Mouse (Mus musculus): ENCODE measurements around the gene Gstm7.

Gene Gstm7

DNA sequence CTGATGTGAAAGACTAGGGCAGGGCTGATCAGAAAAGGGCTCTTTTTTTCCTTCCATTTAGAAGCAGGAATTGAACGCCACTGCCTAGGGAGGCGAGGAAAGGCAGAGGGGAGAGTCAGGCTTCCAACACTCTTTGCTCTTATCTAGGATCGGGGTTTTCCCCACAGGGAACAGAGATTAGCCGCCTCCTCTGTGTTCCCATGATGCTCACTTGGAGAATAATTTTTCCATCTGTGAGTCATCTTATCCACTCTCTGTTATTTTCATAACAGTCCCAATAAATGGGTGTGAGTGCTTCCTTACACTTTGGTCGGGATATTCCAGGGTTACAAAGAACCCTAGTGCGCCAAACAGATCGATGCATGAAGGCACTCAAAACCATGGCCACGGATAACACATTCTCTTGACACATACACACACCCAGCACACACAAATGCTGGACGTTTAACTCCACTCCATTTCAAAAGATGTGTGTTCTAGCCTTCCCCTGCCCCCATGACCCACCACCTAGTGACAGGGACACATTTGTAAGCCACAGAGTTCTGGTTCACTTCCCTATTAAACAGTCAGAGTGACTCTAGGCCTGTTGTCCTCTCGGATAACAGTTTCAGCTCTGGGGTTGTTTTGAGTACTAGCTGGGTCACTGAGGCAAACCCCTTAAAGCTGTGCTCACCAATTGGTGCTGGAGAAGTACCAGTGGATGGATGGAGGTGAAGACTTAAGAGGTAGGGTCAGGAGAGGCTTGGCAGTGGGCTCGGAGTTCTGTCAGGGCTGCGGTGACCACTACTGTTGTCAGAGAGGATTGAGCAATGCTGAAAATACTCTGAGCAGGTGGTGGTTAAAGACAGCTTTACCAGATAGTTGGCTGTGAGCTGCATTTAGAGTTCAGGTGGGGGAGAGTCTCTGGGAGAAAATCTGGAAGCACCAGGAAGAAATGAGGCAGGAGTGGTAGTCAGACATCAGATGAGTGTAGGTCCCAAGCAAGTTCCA, 53.6 kb downstream of the Gstm7 start:
- DNase-seq (ENCODE audit: extremely low read depth, insufficient read length, low spot score): no peak

DNA sequence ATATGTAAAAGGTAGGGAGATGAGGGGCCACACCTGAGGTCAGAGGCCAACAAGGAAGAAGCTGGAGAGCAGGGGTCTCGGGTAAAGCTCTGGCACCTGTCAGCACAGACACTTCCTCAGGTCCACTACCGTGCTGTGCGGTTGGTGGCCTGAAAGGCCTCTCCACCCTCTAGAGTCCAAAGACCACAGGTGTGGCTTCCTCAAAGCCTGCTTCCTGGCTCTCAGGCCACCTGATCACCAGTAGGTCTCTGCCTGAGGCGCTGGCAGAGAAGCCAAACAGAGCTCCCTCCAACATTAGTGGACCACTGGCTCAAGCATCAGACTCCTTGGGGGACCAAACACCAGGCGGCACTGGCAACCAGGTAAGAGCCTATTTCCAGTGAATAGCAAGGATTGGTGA, 54.6 kb downstream of the Gstm7 start, which contains the start of gene Eps8l3:
Gene Eps8l3, plus strand, starts transcription at position 225 of the 400 bp plus-strand sequence.
- no peak for DNase-seq (ENCODE audit: extremely low read depth, insufficient read length, low spot score)
